Mouse (Mus musculus) megakaryocyte, embryonic 14.5 days (primary cell): ENCODE data around the gene Rnf157.

Experiments
- FLI1 ChIP-seq: IDR thresholded peaks from 2 replicates; pipeline ENCODE4 v1.6.1; 2012; ENCODE audit warnings: low read length, inconsistent platforms, mixed read lengths
- GATA1 ChIP-seq: IDR thresholded peaks from 3 replicates; pipeline ENCODE4 v1.6.1; 2012; ENCODE audit warnings: mixed read lengths, low read length, inconsistent platforms, borderline replicate concordance

GRCm38 (mm10) chr11:116385999-116386398 is 26.8 kb downstream of the Rnf157 start:
- TF ChIP-seq GATA1 (no peak), FLI1 (no peak)
